ENCODE assay signal across 7 mouse cellular contexts in genomic region chr10:80264341-80265148, GRCm38 (mm10). TPM values are rescaled to one million over a fixed set of nuclear protein-coding genes. Genes with fewer than 3 reads are reported as not detected.
A peak's percentile ranks its signal among the peaks of the same experiment; 100 is the strongest.
DNase-seq lines count a peak whose midpoint lies in the region; ATAC-seq lines count a peak whose summit lies in the region.

No protein-coding gene starts in this region.

- no peaks in the 10 kb centered on the region for H3K27me3 ChIP-seq in intestine, embryonic 15.5 days (replicated peaks)
- H3K27me3 ChIP-seq in midbrain, embryonic 10.5 days (ENCODE audit: low read depth, poor library complexity, severe bottlenecking), result no peaks in the 10 kb centered on the region

- peak; percentile 69 for ATAC-seq in intestine, embryonic 15.5 days

- intact Hi-C loops in gastrocnemius, postnatal 36 days (cut with DNase I), result no loop called here
- intact Hi-C loops in left cerebral cortex, postnatal 25 days (cut with DNase I), result no loop called here

- H3K9ac ChIP-seq in intestine, embryonic 15.5 days, result peak overlapping the region; percentile 100

- no peaks in the 10 kb centered on the region for H3K36me3 ChIP-seq in intestine, embryonic 15.5 days
- peaks cover 29% of the 10 kb centered on the region for H3K36me3 ChIP-seq in midbrain, embryonic 10.5 days

- under 1% methylated on average over 80 of the region's 81 CpGs for WGBS in intestine, embryonic 15.5 days
- WGBS in midbrain, embryonic 10.5 days, result 2% methylated on average over 81 of the region's 81 CpGs

- peak; percentile 100 for DNase-seq in adrenal gland, adult 2 months
- DNase-seq in embryo, embryonic 11.5 days (ENCODE audit: low read depth, low spot score), result peak; percentile 99
- DNase-seq in gastrocnemius, postnatal 36 days, result peak; percentile 98 to 99
- peak; percentile 100 for DNase-seq in left cerebral cortex, postnatal 25 days (ENCODE audit: low spot score in 2 of 2)
- DNase-seq in midbrain, embryonic 10.5 days (ENCODE audit: low spot score), result peak; percentile 97
- DNase-seq in right cerebral cortex, postnatal 4 days, result peak; percentile 99

- H3K27ac ChIP-seq in intestine, embryonic 15.5 days, result peak overlapping the region; percentile 82
- peak overlapping the region; percentile 97 for H3K27ac ChIP-seq in midbrain, embryonic 10.5 days (replicated peaks)

- H3K4me1 ChIP-seq in intestine, embryonic 15.5 days (replicated peaks), result peaks cover 52% of the 10 kb centered on the region
- H3K4me1 ChIP-seq in midbrain, embryonic 10.5 days, result peaks cover 74% of the 10 kb centered on the region

- peak overlapping the region; percentile 69 for H3K4me2 ChIP-seq in intestine, embryonic 15.5 days (replicated peaks)

- no peaks in the 10 kb centered on the region for H3K9me3 ChIP-seq in intestine, embryonic 15.5 days
- H3K9me3 ChIP-seq in midbrain, embryonic 10.5 days (replicated peaks), result no peaks in the 10 kb centered on the region

- H3K4me3 ChIP-seq in intestine, embryonic 15.5 days (replicated peaks), result peak overlapping the region; percentile 93
- H3K4me3 ChIP-seq in midbrain, embryonic 10.5 days, result peak overlapping the region; percentile 95

RNA-seq across cellular contexts. Expression of gene Dazap1, which starts 3.3 kb away (rescaled TPM):
- total RNA-seq in adrenal gland, adult 2 months (2021), result 100 to 1,000 TPM in 1 of 2 experiments, 10 to 100 TPM in 1; 72.1 to 101 TPM
- polyA plus RNA-seq in adrenal gland, adult 2 months (2012; rRNA removed), result 102 and 119 TPM in 2 replicates
- total RNA-seq in gastrocnemius, postnatal 36 days (2021), result 10 to 100 TPM; 30.0 to 40.4 TPM
- polyA plus RNA-seq in intestine, embryonic 15.5 days (2015; fragmentation: Nextera tagmentation; extraction: Ambion mirVana), result 53.1 and 57.0 TPM in 2 replicates
- 10 to 100 TPM; 76.9 to 93.8 TPM for total RNA-seq in left cerebral cortex, postnatal 25 days (2021)
- polyA plus RNA-seq in midbrain, embryonic 10.5 days (2016; fragmentation: Nextera tagmentation; extraction: Ambion mirVana), result 43.7 and 50.6 TPM in 2 replicates

RNA-seq across cellular contexts. Expression of gene Gamt, which starts 3.7 kb away (rescaled TPM):
- 100 to 1,000 TPM; 246 to 281 TPM for total RNA-seq in adrenal gland, adult 2 months (2021)
- 820 and 833 TPM in 2 replicates for polyA plus RNA-seq in adrenal gland, adult 2 months (2012; rRNA removed)
- total RNA-seq in gastrocnemius, postnatal 36 days (2021), result 10 to 100 TPM; 35.1 to 59.8 TPM
- 71.0 and 112 TPM in 2 replicates for polyA plus RNA-seq in intestine, embryonic 15.5 days (2015; fragmentation: Nextera tagmentation; extraction: Ambion mirVana)
- total RNA-seq in left cerebral cortex, postnatal 25 days (2021), result 10 to 100 TPM; 27.6 to 30.7 TPM
- polyA plus RNA-seq in midbrain, embryonic 10.5 days (2016; fragmentation: Nextera tagmentation; extraction: Ambion mirVana), result 32.5 and 35.5 TPM in 2 replicates

RNA-seq across cellular contexts. Expression of gene Ndufs7, which starts 15.6 kb away (rescaled TPM):
- total RNA-seq in adrenal gland, adult 2 months (2021), result 100 to 1,000 TPM; 295 to 337 TPM
- polyA plus RNA-seq in adrenal gland, adult 2 months (2012; rRNA removed), result 1,122 and 1,204 TPM in 2 replicates
- total RNA-seq in gastrocnemius, postnatal 36 days (2021), result 100 to 1,000 TPM; 516 to 553 TPM
- 467 and 534 TPM in 2 replicates for polyA plus RNA-seq in intestine, embryonic 15.5 days (2015; fragmentation: Nextera tagmentation; extraction: Ambion mirVana)
- 100 to 1,000 TPM; 182 to 187 TPM for total RNA-seq in left cerebral cortex, postnatal 25 days (2021)
- 288 and 314 TPM in 2 replicates for polyA plus RNA-seq in midbrain, embryonic 10.5 days (2016; fragmentation: Nextera tagmentation; extraction: Ambion mirVana)

RNA-seq across cellular contexts. Expression of gene Rps15, which starts 27.7 kb away (rescaled TPM):
- 1,000 to 10,000 TPM; 1,320 to 1,332 TPM for total RNA-seq in adrenal gland, adult 2 months (2021)
- 1,020 and 1,031 TPM in 2 replicates for polyA plus RNA-seq in adrenal gland, adult 2 months (2012; rRNA removed)
- 100 to 1,000 TPM; 529 to 644 TPM for total RNA-seq in gastrocnemius, postnatal 36 days (2021)
- 974 and 1,020 TPM in 2 replicates for polyA plus RNA-seq in intestine, embryonic 15.5 days (2015; fragmentation: Nextera tagmentation; extraction: Ambion mirVana)
- total RNA-seq in left cerebral cortex, postnatal 25 days (2021), result 100 to 1,000 TPM; 788 to 790 TPM
- polyA plus RNA-seq in midbrain, embryonic 10.5 days (2016; fragmentation: Nextera tagmentation; extraction: Ambion mirVana), result 889 and 1,053 TPM in 2 replicates

RNA-seq across cellular contexts. Expression of gene Apc2, which starts 31.2 kb away (rescaled TPM):
- total RNA-seq in adrenal gland, adult 2 months (2021), result 1 to 10 TPM in 1 of 2 experiments, under 1 TPM in 1; 0.72 to 3.0 TPM
- polyA plus RNA-seq in adrenal gland, adult 2 months (2012; rRNA removed), result 2.5 and 4.0 TPM in 2 replicates
- under 1 TPM; 0.54 to 0.57 TPM for total RNA-seq in gastrocnemius, postnatal 36 days (2021)
- 4.9 and 6.5 TPM in 2 replicates for polyA plus RNA-seq in intestine, embryonic 15.5 days (2015; fragmentation: Nextera tagmentation; extraction: Ambion mirVana)
- 100 to 1,000 TPM in 1 of 2 experiments, 10 to 100 TPM in 1; 93.4 to 103 TPM for total RNA-seq in left cerebral cortex, postnatal 25 days (2021)
- polyA plus RNA-seq in midbrain, embryonic 10.5 days (2016; fragmentation: Nextera tagmentation; extraction: Ambion mirVana), result 28.3 and 61.6 TPM in 2 replicates

Comparison
In these comparisons a context has a peak if more than half of its experiments do, and no peak if none do; other contexts are left out.
1. Peak in every context shown above with its lines: DNase-seq, ATAC-seq, H3K4me3 ChIP-seq and H3K27ac ChIP-seq.
2. RNA of gene Gamt, which starts 3.7 kb away (total RNA-seq): 246 to 281 TPM in adrenal gland, adult 2 months; 35.1 to 59.8 TPM in gastrocnemius, postnatal 36 days and 27.6 to 30.7 TPM in left cerebral cortex, postnatal 25 days; every median in the first group is over 4 times any median in the second.